Mouse (Mus musculus): ENCODE data around the gene Sapcd2. TPM values are rescaled to one million over a fixed set of nuclear protein-coding genes. Genes with fewer than 3 reads are reported as not detected.

Sapcd2 gene
- 0.80 TPM for polyA plus RNA-seq (2017; shearing (Covaris generic))

DNA sequence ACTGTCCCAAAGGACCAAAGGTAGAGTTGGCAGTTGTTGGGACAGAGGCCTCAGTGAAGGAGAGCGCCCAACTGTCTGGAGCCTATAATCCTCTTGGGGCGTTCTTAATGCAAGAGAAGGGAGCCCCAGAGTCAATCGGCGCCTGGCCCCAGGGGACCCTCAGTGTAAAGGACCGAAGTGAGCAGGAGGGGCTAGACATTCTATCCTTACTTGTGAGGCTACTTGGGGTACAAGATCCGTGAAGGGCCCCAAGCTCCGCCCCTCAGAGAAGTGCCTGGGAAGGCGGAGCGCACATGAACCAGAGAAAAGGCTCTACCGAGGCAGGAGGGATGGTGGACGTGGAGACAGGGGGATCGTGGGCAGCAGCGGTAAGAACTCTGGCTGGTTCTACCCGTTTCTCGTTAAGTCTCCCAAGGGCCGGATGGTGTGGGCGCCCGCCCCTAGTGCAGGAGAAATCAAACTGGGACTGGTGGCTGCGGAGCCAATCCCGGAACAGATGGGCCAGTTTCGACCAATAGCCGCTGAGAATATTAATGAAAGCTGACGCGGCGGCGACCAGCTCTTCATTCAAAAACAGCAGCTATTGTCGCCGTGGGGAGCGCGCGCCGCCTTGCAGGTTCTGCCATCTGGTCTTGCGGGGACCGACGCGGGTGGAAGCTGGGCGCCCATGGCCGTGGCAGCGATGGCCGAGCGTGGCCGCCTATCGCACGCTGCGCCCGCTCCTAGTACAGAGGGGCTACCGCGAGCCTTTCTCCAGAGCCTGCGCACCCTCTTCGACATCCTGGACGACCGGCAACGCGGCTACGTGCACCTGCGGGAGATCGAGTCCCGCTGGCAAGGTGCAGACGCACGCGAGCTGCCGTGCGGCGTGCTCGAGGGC, at the start of gene Sapcd2:
Sapcd2 (plus strand) TSS at position 558 of the 880 bp plus-strand sequence.

DNA sequence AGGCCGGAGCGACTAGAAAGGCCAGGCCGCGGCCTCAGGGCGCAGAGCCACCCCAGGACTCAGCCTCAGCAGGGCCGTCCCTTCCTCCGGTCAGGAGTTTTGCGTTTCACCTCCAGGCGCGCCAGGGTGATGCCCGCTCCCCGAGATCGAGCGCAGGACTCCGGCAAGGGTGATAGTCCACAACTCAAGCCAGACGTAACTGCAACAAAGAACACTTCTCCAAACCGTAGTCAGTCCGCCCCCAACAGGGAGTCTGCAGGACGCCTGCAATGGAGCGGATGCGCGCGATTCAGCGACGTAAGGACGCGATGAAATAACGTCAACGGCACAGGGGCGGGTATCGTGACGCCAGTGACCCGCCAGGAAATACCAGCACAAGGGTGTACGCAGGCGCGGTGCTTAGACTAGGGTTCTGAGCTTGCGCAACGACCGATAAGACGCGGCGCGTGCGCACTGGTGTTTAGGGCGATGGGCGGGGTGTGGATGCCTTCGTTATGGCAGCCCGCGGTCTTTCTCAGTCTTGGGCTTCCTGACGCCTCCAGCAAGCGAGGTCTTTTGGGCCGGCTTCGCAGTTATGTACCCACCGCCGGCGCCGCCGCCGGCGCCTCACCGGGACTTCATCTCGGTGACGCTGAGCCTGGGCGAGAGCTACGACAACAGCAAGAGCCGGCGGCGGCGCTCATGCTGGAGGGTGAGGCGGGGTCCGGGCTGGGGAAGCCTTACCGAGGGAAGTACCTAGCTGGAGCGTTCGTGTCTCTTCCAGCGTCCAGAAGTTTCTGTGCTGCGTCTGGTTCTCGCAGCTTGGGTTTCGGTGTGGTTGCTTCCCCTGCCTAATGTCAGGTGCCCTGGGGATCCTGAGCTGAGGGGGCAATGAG, 39.6 kb upstream of the Sapcd2 start, which contains the start of gene Man1b1:
Man1b1 (plus strand) TSS at position 53 of the 875 bp plus-strand sequence.

DNA sequence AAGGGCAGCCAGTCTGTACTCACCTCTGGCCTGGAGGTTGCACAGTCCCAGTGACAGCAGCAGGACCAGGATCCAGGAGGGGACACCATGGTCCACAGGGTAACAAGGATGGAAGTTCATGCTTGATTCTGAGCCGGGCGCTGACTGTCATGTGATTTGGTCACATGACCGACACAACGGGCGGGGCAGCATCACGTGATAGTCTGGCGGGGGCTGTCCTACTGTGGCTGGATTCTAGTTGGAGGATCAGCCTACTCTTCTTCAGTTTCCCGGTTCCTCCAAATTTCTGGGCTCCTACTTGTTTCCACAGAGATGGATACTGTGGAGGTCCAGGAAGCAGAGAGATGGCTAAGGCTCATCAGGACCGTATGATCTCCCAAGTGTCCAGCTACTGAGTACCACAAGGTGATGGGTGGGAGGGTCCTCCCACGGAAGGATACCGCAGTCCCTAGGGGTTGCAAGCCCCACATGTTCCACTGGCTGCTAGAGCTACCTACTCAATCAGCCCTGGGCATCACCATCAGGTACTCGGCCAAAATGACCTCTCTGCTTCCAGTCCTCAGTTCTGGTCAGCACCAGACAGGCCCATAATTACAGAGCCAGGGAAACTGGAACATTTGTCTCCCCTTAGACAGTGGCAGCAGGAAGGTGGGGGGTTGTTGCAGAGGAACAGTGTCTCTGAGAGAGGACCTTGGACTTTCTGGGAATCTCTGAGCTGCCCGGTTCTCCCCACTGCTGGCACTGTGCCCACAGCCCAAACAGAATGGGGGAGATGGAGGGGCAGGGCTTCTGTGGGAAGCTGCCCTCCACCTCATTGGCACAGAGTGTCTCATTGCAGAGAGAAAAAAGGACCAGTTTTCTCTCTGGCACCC, 15.7 kb upstream of the Sapcd2 start, which contains the start of gene Dpp7:
Dpp7 (minus strand) TSS at position 152 of the 872 bp plus-strand sequence.

DNA sequence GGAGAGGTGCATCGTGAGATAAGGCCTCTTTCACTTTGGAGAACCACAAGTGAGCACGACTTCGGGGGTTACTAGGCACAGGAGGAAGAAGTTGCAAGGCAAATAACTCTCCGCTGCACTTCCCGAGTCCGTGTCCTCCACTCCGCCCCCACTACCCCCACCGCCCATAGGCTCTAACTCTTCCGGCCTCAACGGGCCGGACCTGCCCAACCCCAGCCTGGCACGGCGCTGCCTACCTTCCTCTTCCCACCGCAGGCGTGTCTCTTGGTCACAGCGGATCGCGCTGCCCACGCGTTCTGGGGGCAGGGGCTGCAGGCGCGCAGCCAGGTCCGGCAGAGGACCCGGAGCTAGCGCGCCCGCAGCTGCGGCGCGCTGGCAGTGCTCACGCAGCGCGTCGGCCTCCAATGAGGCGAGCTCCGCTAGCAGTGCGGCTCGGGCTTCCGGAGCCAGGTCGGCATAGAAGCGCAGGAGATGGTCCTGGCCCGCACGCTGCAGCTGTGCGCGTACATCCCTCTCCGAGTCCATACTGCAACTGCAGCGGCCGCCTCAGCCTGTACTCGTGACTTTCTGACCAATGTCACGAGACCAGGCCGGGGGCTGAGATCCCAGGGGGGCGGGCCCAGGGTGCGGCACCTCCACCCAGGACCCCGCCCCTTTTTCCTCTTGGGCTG, 6.9 kb upstream of the Sapcd2 start, which contains the start of gene Uap1l1:
Uap1l1 (minus strand) TSS at position 592 of the 671 bp plus-strand sequence.

DNA sequence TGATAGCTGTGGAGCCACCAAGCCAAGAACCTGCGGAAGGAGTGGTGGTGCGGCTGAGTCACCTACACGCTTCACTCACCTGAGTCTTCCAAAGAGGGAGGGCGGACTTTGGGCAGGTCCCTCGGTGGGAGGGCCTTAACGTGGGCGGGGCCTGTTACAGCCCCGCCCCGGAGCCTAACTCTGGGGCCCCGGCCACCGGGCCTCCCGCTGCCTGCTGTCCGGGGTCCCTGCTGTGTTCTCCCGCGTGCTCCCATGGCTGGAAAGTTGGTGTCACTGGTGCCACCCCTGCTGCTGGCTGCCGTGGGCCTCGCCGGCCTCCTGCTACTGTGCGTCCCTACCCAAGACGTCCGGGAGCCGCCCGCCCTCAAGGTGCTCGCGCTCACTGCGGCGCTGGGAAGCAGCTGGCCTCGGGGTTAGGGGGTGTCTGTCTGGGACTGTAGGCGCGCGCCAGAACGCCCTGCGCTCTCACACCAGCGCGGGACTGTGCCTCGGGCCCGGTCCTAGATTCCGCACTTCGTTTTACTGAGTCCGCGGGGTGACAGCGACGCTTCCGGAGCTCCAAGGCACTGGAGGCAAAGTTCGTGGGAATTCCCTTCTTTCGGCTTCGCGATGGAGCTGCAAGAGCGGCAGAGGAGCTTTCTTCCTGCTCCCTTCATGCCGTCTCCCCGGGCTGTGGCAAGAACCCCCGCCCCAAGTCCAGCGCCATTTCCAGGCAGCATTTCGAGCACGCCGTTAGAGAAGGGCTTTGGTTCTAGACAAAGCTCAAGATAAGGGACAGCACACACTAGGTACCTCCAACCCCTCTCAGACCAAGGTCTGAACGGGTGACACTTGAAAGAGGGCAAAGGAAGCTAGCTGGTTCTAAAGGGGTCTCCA, 23.8 kb downstream of the Sapcd2 start, which contains the start of gene Entpd2:
Entpd2 (plus strand) TSS at position 154 of the 876 bp plus-strand sequence.

DNA sequence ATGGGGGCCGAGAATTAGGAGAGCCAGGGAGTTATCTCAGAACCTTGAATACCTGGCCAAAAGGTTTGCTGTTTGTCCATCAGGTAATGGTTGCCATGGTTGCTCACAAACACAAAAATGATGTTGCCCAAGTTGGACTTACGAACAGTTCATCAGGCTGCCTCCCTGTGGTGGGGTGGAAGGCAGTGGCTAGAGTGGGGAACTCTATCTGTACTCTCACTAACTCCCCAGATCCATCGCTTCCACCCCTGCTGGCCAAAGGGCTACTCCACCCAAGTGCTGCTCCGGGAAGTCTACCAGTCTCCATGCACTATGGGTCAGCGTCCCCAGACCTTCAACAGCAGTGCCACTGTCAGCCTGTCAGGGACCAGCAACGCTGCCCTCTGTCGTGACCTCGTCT, 26.9 kb downstream of the Sapcd2 start, which contains the start of gene Npdc1:
Npdc1 (plus strand) TSS at position 301 of the 400 bp plus-strand sequence.

DNA sequence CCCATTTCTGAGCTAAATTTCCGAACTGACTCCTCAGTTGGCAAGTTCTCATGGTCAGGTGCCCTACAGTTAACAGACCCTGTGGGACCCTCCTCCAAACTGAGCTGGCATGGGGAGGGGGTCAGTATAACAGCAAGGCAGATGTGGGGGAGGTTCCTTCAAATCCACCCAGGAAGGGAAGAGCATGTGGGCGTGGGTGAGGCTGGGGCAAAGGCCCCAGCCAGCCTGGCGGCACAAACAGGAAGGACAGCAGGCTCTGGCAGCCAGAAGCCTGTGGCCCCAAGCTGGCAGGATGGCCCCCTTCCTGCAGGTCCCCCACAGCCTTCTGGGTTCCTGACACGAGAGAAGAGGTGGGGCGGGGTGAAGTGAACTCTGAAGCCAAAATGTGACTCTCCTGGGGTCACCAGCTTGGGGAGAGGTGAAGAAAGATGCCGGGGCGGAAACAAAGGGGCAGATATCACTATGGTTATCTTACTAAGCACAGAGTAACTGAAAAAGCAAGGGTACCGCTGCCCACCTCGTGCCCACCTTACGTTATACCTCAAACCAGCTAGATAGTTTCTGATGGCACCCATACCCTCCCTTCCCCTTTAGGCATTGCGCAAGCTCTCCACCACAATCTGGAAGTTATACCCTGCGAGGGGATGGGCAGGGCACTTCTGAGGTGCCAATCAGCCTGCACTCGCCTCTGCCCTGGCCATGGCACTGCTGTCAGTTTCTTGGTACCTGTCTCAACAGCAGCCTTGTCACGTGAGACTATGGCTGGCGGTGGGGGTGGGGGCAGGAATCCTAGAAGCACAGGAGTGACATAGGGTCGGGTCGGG, 50.7 kb downstream of the Sapcd2 start, which contains the start of gene Fut7:
Fut7 (plus strand) TSS at position 681 of the 824 bp plus-strand sequence.

Other genes with a start within 250 kb of the Sapcd2 start
- gene Nrarp, start 191.6 kb upstream of the Sapcd2 start, polyA plus RNA-seq (2017; shearing (Covaris generic)), result 3.9 TPM
- 19.2 TPM for gene Tor4a, start 175.4 kb upstream of the Sapcd2 start, polyA plus RNA-seq (2017; shearing (Covaris generic))
- gene Nelfb, start 160.8 kb upstream of the Sapcd2 start, polyA plus RNA-seq (2017; shearing (Covaris generic)), result 82.5 TPM
- gene Stpg3, start 157.7 kb upstream of the Sapcd2 start, polyA plus RNA-seq (2017; shearing (Covaris generic)), result not detected
- not detected for gene Fam166a, start 153.6 kb upstream of the Sapcd2 start, polyA plus RNA-seq (2017; shearing (Covaris generic))
- gene Tubb4b, start 147.6 kb upstream of the Sapcd2 start, polyA plus RNA-seq (2017; shearing (Covaris generic)), result 117 TPM
- gene Slc34a3, start 138.0 kb upstream of the Sapcd2 start, polyA plus RNA-seq (2017; shearing (Covaris generic)), result not detected
- not detected for gene Rnf224, start 135.5 kb upstream of the Sapcd2 start, polyA plus RNA-seq (2017; shearing (Covaris generic))
- 0.77 TPM for gene Rnf208, start 130.1 kb upstream of the Sapcd2 start, polyA plus RNA-seq (2017; shearing (Covaris generic))
- not detected for gene Cysrt1, start 129.9 kb upstream of the Sapcd2 start, polyA plus RNA-seq (2017; shearing (Covaris generic))
- 4.9 TPM for gene AL732309.1, start 125.5 kb upstream of the Sapcd2 start, polyA plus RNA-seq (2017; shearing (Covaris generic))
- 19.3 TPM for gene Tmem203, start 116.9 kb upstream of the Sapcd2 start, polyA plus RNA-seq (2017; shearing (Covaris generic))
- gene Tprn, start 109.7 kb upstream of the Sapcd2 start, polyA plus RNA-seq (2017; shearing (Covaris generic)), result 23.1 TPM
- 57.7 TPM for gene Ssna1, start 99.9 kb upstream of the Sapcd2 start, polyA plus RNA-seq (2017; shearing (Covaris generic))
- gene Anapc2, start 99.8 kb upstream of the Sapcd2 start, polyA plus RNA-seq (2017; shearing (Covaris generic)), result 75.1 TPM
- gene Tmem210, start 84.2 kb upstream of the Sapcd2 start, polyA plus RNA-seq (2017; shearing (Covaris generic)), result not detected
- not detected for gene Lrrc26, start 82.4 kb upstream of the Sapcd2 start, polyA plus RNA-seq (2017; shearing (Covaris generic))
- not detected for gene Grin1, start 53.1 kb upstream of the Sapcd2 start, polyA plus RNA-seq (2017; shearing (Covaris generic))
- 49.9 TPM for gene Man1b1, start 40.0 kb upstream of the Sapcd2 start, polyA plus RNA-seq (2017; shearing (Covaris generic))
- 20.8 TPM for gene Dpp7, start 16.0 kb upstream of the Sapcd2 start, polyA plus RNA-seq (2017; shearing (Covaris generic))
- 27.9 TPM for gene Uap1l1, start 6.6 kb upstream of the Sapcd2 start, polyA plus RNA-seq (2017; shearing (Covaris generic))
- gene Entpd2, start 23.6 kb downstream of the Sapcd2 start, polyA plus RNA-seq (2017; shearing (Covaris generic)), result not detected
- 4.5 TPM for gene Npdc1, start 27.0 kb downstream of the Sapcd2 start, polyA plus RNA-seq (2017; shearing (Covaris generic))
- gene Fut7, start 50.9 kb downstream of the Sapcd2 start, polyA plus RNA-seq (2017; shearing (Covaris generic)), result 1.6 TPM
- 58.8 TPM for gene Abca2, start 56.4 kb downstream of the Sapcd2 start, polyA plus RNA-seq (2017; shearing (Covaris generic))
- gene Clic3, start 84.5 kb downstream of the Sapcd2 start, polyA plus RNA-seq (2017; shearing (Covaris generic)), result 3.2 TPM
- gene Paxx, start 88.8 kb downstream of the Sapcd2 start, polyA plus RNA-seq (2017; shearing (Covaris generic)), result 57.3 TPM
- not detected for gene Ptgds, start 97.7 kb downstream of the Sapcd2 start, polyA plus RNA-seq (2017; shearing (Covaris generic))
- gene Lcn12, start 121.6 kb downstream of the Sapcd2 start, polyA plus RNA-seq (2017; shearing (Covaris generic)), result not detected
- 67.4 TPM for gene Fbxw5, start 128.4 kb downstream of the Sapcd2 start, polyA plus RNA-seq (2017; shearing (Covaris generic))
- 5.9 TPM for gene C8g, start 129.4 kb downstream of the Sapcd2 start, polyA plus RNA-seq (2017; shearing (Covaris generic))
- 65.0 TPM for gene Traf2, start 174.6 kb downstream of the Sapcd2 start, polyA plus RNA-seq (2017; shearing (Covaris generic))
- 209 TPM for gene Edf1, start 185.5 kb downstream of the Sapcd2 start, polyA plus RNA-seq (2017; shearing (Covaris generic))
- gene Mamdc4, start 202.5 kb downstream of the Sapcd2 start, polyA plus RNA-seq (2017; shearing (Covaris generic)), result 2.0 TPM
- gene Phpt1, start 202.9 kb downstream of the Sapcd2 start, polyA plus RNA-seq (2017; shearing (Covaris generic)), result 48.3 TPM
- not detected for gene Ajm1, start 209.4 kb downstream of the Sapcd2 start, polyA plus RNA-seq (2017; shearing (Covaris generic))
- gene Rabl6, start 236.2 kb downstream of the Sapcd2 start, polyA plus RNA-seq (2017; shearing (Covaris generic)), result 41.4 TPM
- not detected for gene Ccdc183, start 245.4 kb downstream of the Sapcd2 start, polyA plus RNA-seq (2017; shearing (Covaris generic))
- 3.4 TPM for gene Tmem141, start 249.7 kb downstream of the Sapcd2 start, polyA plus RNA-seq (2017; shearing (Covaris generic))

Measured in effector memory CD4-positive, alpha-beta T cell, adult 5 months (primary cell).